Mouse (Mus musculus) C2C12 (cell line): Measurements from ENCODE around the gene Klhdc10. TPM values are rescaled to one million over a fixed set of nuclear protein-coding genes. Genes with fewer than 3 reads are reported as not detected.

Experiments used
- H3K27me3 ChIP-seq: one replicate; pipeline ENCODE4 v1.6.1; 2011; ENCODE audit not compliant: control insufficient read depth, insufficient read depth, insufficient read length
- H3K36me3 ChIP-seq: one replicate; pipeline ENCODE4 v1.6.1; 2011; ENCODE audit not compliant: control insufficient read depth, insufficient read depth
- H3K4me3 ChIP-seq: one replicate; pipeline ENCODE4 v1.5.1; 2011; ENCODE audit warnings: mild to moderate bottlenecking, control low read depth; ENCODE audit not compliant: poor library complexity, insufficient read depth, severe bottlenecking
- H3K79me2 ChIP-seq: one replicate; pipeline ENCODE4 v1.6.1; 2011; ENCODE audit not compliant: control insufficient read depth, insufficient read depth
- H3K79me3 ChIP-seq: one replicate; pipeline ENCODE4 v1.6.1; 2011; ENCODE audit warnings: low read depth, control low read depth
- H3ac ChIP-seq: one replicate; pipeline ENCODE3; 2011; ENCODE audit warnings: low read depth; ENCODE audit not compliant: control insufficient read depth, insufficient read length
- CEBPB ChIP-seq: IDR thresholded peaks from one replicate; pipeline ENCODE4 v1.6.1; 2011; ENCODE audit warnings: low read depth, mild to moderate bottlenecking, control low read depth, moderate library complexity
- CTCF ChIP-seq: IDR thresholded peaks from one replicate; pipeline ENCODE4 v1.5.1; 2011; ENCODE audit not compliant: control insufficient read depth, insufficient read depth, insufficient read length
- FOSL1 ChIP-seq: IDR thresholded peaks from one replicate; pipeline ENCODE4 v1.8.0; 2011; ENCODE audit warnings: mild to moderate bottlenecking, low read length; ENCODE audit not compliant: poor library complexity, insufficient read depth, severe bottlenecking
- MAX ChIP-seq: IDR thresholded peaks from one replicate; pipeline ENCODE4 v1.6.1; 2011; ENCODE audit warnings: mild to moderate bottlenecking, control low read depth
- MYOD1 ChIP-seq: IDR thresholded peaks from one replicate; pipeline ENCODE4 v1.6.1; 2011; ENCODE audit warnings: low read depth; ENCODE audit not compliant: control insufficient read depth, insufficient read length
- MYOG ChIP-seq: IDR thresholded peaks from one replicate; pipeline ENCODE4 v1.6.1; 2011; ENCODE audit not compliant: control insufficient read depth, insufficient read length; ENCODE audit errors: extremely low read depth
- USF1 ChIP-seq: IDR thresholded peaks from one replicate; pipeline ENCODE4 v1.6.1; 2011; ENCODE audit warnings: low read depth, mild to moderate bottlenecking, control low read depth, moderate library complexity
- polyA plus RNA-seq: library from polyadenylated mRNA; unstranded; fragments of >200 nt; fragmentation: generic; extraction: Trizol; gene quantifications from one replicate; pipeline ENCODE4 v1.2.1, GENCODE M21; 2012; ENCODE audit warnings: missing spikeins

Gene Klhdc10
- polyA plus RNA-seq, 1 experiment = 33.9 TPM

- TF ChIP-seq MYOD1 (no peak), MYOG (no peak), USF1 (no peak), CEBPB (no peak), MAX (no peak), CTCF (no peak), FOSL1 (no peak)
- no peaks in the 10 kb centered on the region for H3K36me3 ChIP-seq
- no peak overlapping the region for H3ac ChIP-seq
- H3K79me2 ChIP-seq = peaks cover 93% of the 10 kb centered on the region
- H3K79me3 ChIP-seq = peaks cover 40% of the 10 kb centered on the region
- H3K4me3 ChIP-seq = no peak overlapping the region
- H3K27me3 ChIP-seq = no peaks in the 10 kb centered on the region
Measured at GRCm38 (mm10) chr6:30409399-30410093, 7.9 kb downstream of the Klhdc10 start.

DNA sequence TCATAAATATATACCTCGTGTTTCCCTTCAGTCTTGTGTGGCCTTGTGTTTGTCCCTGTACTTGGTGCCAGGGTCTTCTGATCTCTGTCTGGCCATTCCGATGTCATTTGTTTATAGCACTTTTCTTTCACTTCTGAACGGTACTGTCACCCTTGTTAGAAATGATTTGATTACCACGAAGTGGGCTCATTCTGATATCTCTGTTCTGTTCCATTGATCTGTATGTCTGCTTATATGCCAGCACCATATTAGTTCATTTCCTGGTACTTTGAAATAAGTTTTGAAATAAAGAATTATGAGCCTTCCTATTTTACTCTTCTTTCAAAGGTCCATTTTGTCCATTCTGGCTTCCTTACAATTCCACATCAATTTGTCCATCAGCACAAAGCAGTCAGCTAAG is 9.6 kb downstream of the Klhdc10 start:
- no peak overlapping the region for H3ac ChIP-seq
- H3K4me3 ChIP-seq = no peak overlapping the region
- H3K36me3 ChIP-seq = no peaks in the 10 kb centered on the region
- no peaks in the 10 kb centered on the region for H3K27me3 ChIP-seq
- H3K79me2 ChIP-seq = peaks cover 86% of the 10 kb centered on the region
- H3K79me3 ChIP-seq = peaks cover 30% of the 10 kb centered on the region
- TF ChIP-seq CEBPB (no peak), MYOD1 (no peak), USF1 (no peak), MAX (no peak), CTCF (no peak), MYOG (no peak), FOSL1 (no peak)

GRCm38 (mm10) chr6:30416126-30416525 is 14.5 kb downstream of the Klhdc10 start:
- no peak overlapping the region for H3ac ChIP-seq
- H3K4me3 ChIP-seq = no peak overlapping the region
- peaks cover 7% of the 10 kb centered on the region for H3K79me3 ChIP-seq
- no peak for TF ChIP-seq MYOG
- no peak for TF ChIP-seq CTCF
- no peak for TF ChIP-seq USF1
- no peak for TF ChIP-seq CEBPB
- no peak for TF ChIP-seq MYOD1
- no peak for TF ChIP-seq FOSL1
- TF ChIP-seq MAX = no peak
- peaks cover 72% of the 10 kb centered on the region for H3K79me2 ChIP-seq
- H3K36me3 ChIP-seq = no peaks in the 10 kb centered on the region
- no peaks in the 10 kb centered on the region for H3K27me3 ChIP-seq

GRCm38 (mm10) chr6:30416801-30417200 is 15.1 kb downstream of the Klhdc10 start:
- TF ChIP-seq CTCF (no peak), USF1 (no peak), CEBPB (no peak)
- H3K4me3 ChIP-seq = no peak overlapping the region
- no peak overlapping the region for H3ac ChIP-seq
- peaks cover 5% of the 10 kb centered on the region for H3K79me3 ChIP-seq
- no peaks in the 10 kb centered on the region for H3K27me3 ChIP-seq
- H3K79me2 ChIP-seq = peaks cover 71% of the 10 kb centered on the region
- H3K36me3 ChIP-seq = no peaks in the 10 kb centered on the region

DNA sequence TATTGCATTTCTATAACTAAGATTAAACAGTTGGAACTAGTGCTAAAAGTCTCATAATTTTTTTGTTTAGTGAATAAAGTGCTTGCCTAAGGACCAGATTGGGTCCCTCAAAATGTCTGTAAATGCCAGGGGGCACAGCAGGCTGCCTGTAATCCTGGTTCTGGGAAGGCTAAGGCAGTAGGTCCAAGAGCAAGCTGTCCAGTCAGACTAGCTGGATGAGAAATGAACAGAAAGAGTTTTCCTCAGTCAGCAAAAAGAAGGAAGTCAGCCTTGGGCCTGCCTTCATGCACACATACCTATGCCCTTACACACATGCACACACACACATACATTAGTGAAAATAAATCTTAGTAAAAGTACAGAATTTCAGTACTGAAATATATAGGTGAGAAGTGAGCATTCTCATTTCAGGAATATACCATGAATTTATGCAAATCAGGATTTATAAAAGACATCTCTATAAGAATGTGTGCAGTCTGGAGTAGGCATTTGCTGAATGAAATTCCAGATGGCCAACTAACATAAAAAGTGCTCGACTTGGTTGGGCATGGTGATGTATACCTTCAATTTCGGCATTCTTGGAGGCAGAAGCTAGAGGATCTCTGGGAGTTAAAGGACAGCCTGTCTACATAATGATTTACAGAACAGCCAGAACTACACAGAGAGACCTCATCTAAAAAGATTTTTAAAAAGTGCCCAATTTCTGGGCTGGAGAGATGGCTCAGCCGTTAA is 31.0 kb downstream of the Klhdc10 start:
- no peak overlapping the region for H3K4me3 ChIP-seq
- peaks cover 30% of the 10 kb centered on the region for H3K79me2 ChIP-seq
- H3ac ChIP-seq = no peak overlapping the region
- TF ChIP-seq MAX (no peak), MYOD1 (no peak), USF1 (no peak), CEBPB (no peak), FOSL1 (no peak), CTCF (no peak), MYOG (no peak)
- no peaks in the 10 kb centered on the region for H3K36me3 ChIP-seq
- H3K79me3 ChIP-seq = peaks cover 4% of the 10 kb centered on the region
- H3K27me3 ChIP-seq = no peaks in the 10 kb centered on the region

GRCm38 (mm10) chr6:30436476-30436875 is 34.8 kb downstream of the Klhdc10 start:
- Histone ChIP-seq H3K4me3 (no peak overlapping the region), H3K79me2 (peaks cover 26% of the 10 kb centered on the region), H3K79me3 (peaks cover 4% of the 10 kb centered on the region), H3K27me3 (no peaks in the 10 kb centered on the region), H3K36me3 (no peaks in the 10 kb centered on the region), H3ac (no peak overlapping the region)
- no peak for TF ChIP-seq USF1
